Mouse (Mus musculus): ENCODE results near the gene Mki67.

Mki67 gene

DNA sequence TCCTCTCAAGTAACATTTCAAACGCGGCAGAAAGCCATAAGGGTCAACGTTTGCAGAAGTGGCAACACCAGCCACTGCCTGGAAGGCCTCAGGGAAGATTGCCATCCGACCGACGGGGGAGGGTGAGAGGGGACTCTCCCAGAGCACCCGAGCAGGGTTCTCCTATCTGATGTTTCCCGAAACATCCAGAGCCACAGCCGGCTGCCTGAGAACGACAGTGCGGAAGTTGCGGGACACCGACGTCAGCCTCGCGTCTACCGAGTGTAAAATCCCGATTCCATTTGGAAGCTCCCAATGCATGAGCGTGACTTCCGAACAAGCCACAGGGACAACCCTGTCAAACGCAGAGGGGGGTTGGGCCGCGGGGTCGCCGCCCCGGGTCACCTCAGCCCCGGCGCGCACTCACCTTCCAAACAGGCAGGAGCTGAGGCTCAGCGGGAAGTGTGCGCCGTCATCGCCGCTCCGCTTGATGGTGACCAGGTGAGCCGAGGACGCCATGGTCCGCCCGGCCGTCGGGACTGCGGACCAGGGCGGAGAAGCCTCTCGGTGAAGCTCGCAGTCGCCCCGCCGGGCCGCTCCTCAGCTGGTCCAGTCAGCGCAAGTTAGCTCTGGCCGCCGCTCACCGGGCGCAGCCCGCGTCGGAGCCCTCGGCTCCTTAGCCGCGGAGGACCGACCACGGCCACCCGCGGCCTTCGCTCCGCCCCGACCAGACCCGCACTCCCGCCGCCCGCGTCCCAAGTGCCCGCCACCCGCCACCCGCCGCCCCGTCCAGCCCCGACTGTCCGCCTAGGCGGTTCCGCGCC, at the start of gene Mki67:
TSS of gene Mki67 (minus strand) at position 720 of the 803 bp plus-strand sequence.
- DNase-seq (ENCODE audit: low read depth, low spot score), result peak; percentile 63

DNA sequence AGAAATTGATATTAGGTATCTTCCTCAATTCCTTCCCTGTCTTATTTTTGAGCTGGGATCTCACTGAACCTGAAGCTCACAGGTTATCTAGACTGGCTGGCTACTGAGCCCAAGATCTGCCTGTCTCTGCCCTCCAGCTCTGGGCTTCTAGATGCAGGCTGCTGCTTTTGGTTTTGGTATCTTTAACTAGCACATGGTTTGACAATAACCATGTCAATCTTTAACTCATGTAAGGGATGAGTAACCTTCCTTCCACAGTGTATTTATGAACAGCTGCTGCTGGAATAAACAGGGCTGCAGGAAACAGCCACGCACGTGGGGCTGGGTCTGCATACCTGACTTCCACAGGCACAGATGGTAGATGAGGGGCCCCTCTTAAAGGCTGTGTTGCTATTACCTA, 47.1 kb upstream of the Mki67 start:
- no peak for DNase-seq (ENCODE audit: low read depth, low spot score)

DNA sequence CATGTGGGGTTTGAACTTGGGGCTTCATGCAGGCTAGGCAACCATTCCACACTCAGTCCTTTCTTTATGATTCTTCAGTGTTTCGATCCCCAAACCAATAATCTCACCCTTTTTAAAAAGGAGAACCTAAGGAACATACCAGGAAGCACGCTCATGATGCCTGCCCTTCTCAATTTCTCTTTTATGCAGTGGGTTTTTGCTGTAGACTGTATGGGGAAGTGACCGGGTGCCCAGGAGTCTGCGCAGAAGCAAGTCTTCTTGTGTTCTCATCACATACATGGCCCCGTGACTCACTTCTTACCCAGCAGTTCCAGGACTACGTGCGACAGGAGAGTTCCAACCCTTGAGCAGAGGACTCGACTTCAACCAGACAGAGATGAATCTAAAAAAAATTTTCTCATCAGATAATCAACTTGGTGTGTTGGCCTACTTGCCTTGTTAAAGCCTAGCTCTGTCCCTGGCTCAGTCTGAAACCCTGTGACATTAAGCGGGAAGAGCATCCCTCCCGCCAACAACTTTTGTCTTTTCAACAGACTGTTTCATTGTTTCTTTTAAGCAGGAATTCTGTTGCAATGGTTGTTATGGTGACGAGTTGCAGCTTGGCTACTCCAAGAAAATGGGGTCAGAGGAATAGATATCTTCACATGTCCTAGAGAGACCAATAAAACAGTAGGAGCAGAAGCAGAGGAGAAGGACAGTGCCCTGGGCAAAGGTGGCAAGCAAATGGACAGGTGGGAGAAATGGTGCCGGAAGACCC, 42.8 kb upstream of the Mki67 start:
- DNase-seq (ENCODE audit: low read depth, low spot score), result no peak

DNA sequence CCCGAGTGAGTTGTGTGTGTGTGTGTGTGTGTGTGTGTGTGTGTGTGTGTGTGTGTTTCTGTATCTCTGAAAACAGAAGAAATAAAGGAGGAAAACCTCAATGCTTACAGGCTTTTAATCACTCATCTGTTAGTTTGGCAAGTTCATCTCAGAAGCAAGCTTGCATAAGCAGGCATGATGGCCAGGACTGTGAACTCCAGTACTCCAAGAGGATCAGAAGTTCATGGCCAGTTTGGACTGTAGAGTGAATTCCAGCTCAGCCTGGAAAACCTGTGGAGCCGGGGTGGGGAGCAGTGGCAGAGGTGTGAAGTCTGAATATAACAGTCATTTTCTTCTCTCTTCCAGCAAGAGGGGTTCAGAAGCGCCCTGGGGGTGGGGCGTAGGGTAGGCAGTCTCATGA, 42.0 kb upstream of the Mki67 start:
- DNase-seq (ENCODE audit: low read depth, low spot score), result no peak

DNA sequence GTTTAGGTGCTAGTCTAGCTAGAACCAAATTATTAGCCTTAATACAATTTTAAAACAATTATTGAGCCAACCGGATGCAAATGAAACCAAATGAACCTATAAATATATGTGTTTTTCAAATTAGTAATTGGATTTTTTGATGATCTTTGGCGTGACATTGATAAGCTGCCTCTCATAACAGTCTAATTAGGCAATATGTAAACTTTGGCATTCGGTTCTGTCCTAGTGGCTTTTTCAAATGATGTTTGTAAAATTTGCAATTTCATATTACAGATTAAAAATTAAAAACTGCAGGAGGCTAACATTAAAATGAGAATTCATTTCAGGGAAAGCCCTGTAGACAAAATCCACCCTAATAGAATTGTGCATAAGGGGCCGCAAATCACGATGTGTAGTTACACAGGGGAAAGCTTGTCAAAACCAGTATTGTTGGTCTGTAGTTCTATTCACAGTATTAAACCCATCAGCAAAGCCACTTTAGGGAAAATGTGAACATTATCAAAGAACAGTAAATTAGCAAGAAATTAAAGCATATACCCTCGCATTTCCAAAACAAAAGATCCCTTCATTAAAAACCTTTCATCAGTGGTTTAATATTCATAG, 40.9 kb upstream of the Mki67 start:
- DNase-seq (ENCODE audit: low read depth, low spot score), result no peak

DNA sequence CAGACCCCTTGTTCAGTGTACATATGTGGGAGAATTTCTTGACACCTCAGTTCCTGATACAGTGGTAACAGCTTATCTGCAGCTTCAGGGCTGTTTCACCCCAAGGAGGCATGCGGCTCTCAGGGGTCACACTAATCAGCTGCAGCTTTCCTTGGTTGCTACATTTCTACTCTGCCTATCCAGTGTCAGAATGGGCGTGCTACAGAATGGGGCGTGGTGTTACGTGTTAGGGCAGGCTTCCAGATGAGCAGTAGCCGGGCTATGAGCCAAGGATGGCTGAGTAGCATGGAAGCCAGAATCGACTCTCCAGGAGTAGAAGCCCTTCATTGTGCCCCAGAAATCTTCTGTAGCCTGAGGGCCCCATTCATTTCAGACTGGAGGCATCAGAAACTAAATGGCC, 32.8 kb upstream of the Mki67 start:
- no peak for DNase-seq (ENCODE audit: low read depth, low spot score)

DNA sequence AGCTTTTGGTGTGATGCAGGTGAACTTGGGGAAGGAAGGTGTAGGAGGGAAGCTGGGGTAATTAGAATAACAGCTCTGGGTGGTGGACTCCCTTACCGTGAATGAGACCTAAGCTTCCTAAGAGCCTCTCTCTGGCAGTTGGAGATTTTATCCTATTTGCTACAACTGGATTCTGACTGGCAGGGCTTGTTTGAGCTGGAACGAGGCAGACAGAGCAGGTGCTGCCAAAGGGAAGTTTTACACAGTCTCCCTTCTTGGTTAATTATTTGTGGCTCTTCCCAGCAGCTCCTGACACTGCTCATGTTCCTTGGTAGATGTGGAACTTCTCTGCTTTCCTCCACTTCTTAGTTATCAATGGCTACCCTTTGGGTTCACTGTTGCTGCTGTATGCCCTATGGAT, 30.9 kb upstream of the Mki67 start:
- no peak for DNase-seq (ENCODE audit: low read depth, low spot score)

DNA sequence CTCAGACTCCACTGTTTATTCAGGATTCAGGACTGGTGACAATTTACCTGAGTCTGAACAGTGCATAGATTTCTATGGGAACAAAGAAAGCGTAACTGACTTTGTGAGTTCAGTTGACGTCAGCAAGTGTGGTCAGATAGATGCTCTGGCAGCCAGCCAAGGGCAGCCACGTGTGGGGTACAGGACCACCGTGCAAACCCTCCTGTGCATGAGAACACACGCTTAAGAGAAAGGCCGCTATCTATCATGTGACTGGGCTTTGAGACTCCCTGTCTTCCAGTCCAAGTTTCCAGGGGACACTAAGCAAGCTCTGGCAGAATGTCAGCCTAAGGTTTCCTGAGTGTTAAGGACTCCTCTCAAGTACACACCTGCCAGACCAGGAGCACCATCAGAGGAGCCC, 30.4 kb upstream of the Mki67 start:
- DNase-seq (ENCODE audit: low read depth, low spot score), result no peak

DNA sequence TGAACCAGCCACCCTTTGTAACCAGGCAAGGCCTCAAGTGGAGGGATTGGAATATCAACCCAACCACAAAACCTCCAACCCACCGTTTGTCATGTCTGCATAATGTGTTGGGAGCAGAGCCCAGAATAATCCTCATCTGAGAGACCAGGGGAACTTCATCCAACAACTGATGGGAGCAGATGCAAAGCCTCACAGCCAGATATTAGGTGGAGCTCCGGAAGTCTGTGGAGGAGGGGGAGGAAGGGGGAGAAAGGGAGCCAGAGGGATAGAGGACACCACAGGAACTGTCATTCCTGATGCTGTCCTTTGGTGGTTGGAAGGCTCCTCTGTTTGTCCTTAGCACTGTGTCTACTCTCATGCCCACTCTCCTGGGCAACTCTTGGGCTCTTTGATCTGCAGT, 28.9 kb upstream of the Mki67 start:
- no peak for DNase-seq (ENCODE audit: low read depth, low spot score)

DNA sequence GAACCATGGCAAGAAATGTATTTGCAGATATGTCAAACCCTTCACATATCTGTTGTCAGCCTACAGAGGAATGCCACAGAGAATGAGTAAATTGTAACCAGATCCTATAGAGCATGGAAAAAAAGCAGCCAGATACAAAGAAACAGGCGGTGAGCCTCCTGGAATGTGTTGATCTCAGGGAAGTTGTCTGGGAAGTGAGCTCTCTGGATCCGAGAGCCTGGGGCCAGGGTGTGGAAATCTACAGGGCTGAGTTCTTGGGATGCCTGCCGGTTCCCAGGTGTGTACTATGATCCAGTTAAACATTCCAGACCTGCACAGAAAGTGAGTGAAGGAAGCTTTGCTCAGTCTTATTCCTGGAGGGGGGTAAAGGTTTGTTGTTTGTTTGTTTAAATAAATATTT, 24.3 kb upstream of the Mki67 start:
- no peak for DNase-seq (ENCODE audit: low read depth, low spot score)

DNA sequence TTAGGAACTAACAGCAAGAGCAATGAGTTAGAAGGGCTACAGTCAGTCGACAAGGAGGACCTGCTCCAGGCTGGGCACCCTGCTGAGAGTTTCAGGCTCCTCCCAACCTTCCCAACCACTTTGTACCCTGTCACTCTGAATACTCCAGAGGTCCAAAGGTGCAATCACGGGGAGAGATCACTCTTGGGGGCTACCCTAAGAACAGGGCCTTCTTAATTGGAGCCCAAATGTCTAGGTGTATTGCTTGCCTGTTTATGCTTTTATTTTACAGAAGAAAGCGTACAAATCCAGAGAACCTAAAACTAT, 20.4 kb upstream of the Mki67 start:
- no peak for DNase-seq (ENCODE audit: low read depth, low spot score)

DNA sequence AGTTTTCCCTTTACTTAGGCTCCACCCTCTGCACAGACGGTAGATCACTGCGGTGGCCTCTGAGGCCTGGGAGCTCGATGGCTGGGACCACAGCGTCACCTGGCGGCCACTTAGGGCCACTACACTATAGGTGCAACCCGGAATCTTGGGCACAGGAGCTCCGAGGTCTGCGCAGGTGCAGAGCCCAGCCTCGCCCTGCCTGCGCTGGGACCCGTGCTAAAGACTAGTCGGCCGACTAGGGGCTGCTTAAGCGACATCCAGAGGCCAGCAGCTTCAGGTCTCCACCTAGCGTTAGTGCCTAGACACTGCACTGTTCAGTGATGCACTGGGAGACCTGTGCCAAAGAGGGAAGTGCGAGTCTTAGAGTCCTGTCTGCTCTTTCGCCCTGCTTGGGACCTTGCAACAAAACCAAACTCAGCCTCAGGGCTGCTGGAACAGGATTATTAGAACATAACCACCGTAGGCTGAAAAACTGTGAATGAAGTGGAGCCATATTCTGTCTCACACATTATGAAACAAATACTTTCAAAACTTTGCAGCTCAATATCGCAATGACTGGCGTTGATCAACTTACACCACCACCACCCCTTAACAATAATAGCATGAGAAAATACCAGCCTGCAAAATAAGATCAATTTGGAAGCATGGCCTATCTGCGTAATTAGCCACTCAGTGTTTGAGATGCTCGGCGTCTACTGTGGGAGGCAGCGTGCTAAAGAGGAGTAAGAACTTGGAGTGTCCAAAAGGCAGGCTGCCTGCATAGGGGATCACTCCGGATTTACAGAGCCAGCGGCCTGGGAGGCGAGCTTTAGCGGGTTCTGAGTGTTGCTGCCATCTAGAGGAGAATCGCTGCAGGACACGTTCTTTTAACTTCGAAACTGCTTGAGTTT, 19.8 kb upstream of the Mki67 start:
- peak; percentile 96 for DNase-seq (ENCODE audit: low read depth, low spot score)

DNA sequence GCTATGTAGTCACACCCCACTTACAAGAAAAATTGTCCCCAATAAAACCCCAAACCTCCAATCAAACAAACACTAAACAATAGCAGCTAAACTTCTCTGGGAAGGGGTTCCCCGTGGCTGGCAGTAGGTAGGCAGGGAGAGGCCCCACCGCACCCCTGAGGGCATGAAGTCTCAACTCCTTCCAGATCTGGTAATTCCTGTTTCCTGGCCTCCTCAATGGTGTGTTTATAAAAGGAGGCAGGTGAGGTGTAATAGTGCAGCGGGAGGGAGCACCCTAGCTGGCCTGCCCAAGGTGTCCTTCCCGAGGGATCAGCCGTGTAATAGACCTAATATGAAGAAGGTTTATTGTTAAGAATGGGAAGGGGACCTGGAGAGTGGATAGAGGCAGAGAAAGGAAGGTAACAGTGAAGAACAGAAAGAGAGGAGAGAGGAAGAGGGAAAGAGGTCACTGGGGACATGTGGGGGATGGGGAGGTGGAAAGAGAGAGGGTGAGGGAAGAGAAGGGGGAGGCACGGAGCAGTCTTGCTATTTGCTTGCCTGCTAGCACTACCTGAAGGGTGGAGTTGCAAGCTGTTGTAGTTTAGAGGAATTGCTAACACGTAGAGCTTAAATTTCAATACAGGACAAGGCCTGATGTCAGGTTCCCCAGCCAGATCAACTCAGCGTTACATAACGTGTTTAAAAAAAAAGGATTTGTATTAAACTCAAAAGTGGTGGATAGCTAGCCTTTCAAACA, 18.9 kb upstream of the Mki67 start:
- peak; percentile 5 for DNase-seq (ENCODE audit: low read depth, low spot score)

DNA sequence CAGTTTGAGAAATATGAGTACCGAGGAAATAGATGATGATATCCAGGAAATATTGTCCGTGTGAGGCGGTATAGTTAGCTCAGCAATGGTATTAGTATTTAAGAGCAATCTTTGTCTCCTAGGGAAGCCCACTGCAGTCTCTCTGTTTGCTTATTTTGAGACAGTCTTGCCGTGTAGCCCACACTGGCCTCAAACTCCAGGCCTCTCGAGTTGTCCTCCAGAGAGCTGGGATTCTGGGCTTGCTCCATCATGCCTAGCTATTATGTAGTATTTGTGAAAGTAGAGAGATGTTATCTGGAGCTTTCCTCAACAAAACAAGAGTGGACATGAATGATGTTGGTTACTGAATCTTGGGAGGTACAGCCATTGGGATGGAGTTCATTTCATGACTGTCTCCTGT, 18.2 kb upstream of the Mki67 start:
- no peak for DNase-seq (ENCODE audit: low read depth, low spot score)

DNA sequence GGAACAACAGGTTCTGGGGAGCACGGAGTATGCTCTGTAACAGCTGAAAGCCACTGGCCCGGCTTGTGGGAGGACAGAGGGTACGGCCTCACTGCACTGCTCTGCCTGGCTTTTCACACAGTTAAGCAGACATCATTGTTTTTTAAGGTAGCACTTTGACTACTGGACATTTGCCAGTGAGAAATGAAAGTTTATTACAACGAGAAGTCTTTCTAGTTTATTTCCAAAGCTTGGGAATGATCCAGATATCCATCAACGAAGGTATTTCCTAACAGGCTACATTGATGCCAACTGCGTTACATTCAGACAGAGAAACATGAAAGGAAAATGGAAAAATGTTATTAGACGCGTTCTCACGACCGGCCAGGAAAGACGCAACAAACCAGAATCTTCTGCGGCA, 11.9 kb upstream of the Mki67 start:
- no peak for DNase-seq (ENCODE audit: low read depth, low spot score)

DNA sequence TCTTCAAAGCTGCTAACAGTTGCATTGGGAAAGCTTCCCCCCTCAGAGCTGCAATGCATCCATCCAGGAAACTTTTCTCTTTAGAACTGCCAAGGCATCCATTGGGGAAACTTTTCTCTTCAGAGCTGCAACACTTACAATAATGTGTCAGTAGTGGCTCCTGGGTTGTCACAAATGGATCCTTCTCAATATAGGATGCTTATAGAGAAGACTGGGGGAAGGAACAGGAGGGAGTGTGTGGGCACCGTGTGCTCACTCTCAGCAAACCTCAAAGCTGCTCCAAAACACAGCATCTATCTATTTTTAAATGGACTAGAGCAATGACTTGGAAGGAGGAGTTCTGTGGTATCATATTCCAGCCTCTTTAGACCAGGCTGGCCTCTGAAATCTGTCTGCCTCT, 10.5 kb upstream of the Mki67 start:
- no peak for DNase-seq (ENCODE audit: low read depth, low spot score)

DNA sequence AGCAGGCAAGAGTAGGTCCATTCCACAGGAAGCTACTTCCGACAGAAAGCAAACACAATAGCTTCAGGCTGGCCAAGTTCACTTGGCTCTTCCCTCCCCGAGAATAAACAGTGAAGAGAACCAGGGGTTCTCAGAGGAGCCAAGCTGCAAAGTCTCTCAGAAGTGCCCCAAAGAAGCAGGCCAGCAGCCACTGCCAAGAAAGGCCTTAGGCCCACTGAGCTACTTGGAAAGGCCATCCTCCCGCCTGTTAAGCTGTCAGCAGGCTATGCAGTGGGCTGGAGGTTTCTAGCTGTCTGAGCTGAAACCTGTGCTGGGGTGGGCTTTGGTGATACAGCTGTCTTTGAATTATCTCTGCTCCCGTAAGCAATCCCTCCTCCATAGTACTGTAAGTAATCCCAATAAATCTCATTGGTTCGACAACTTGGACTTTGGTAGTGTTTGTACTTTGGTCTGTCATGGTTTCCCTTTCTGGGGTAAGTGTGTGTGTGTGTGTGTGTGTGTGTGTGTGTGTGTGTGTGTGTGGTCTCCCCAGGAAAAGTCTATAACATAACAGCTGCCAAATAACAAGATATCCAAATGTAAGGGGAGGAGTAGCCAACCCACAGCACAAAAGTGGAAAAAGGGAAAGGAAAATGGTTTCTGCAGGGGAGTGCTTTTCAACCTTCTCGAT, 7.6 kb upstream of the Mki67 start:
- no peak for DNase-seq (ENCODE audit: low read depth, low spot score)

DNA sequence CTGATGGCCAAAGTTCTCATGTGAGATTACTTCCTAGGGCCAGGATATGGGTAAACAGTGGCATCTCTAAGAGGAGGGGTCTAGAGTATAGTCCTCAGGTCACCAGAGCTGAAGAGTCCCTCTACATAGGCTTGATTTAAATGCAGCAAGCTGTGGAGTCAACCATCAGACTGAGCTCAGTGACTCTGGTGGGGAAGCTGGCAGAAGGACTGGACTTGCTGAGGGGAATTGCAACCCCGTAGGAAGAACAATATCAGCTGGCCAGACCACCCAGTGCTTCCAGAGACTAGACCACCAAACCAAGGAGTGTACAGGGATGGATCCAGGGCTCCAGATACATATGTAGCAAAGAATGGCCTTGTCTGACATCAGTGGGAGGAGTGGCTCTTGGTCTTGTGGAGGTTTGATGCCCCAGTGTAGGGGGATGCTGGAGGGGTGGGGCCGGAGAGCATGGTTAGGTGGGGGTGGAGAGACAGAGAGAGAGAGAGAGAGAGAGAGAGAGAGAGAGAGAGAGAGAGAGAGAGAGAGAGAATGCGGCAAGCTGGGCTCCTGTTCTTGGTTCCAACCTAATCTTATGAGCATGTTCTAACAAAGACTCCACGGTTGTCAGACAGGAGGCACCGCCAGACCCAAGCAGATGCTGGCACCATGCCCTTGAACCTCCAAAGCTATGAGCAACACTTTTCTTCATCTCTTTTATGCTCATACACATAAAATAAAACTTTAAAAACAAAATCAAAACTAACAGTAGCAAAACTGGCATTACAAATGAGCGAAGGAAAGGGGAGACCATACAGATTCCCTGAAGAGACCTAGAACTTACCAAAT, 6.1 kb upstream of the Mki67 start:
- DNase-seq (ENCODE audit: low read depth, low spot score), result no peak

DNA sequence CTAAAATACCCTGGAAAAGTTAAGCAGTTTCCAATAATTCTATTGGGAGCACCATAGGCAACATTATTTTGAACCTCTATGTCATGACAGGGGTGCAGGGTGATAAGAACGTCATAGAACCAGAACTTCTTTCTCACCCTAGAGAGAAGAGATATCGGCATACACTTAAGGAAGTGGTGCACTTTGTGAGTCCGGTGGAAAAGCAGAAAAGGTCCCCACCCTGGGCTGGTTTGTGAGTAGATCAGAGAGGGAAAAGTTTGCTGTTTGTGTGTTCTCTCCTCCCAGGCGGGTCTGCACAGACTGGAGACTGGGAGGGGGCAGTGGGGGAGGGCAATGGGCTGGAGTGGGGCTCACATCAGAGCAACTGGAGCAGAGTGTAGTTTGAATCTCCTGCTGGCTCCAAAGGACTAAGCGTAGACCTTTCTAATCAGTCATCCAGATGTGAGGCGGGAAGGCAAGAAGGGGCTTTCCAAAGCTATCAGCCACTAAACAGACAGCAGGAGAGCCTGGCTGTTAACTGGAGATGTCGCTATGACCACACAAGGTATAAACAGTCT, 5.4 kb upstream of the Mki67 start:
- no peak for DNase-seq (ENCODE audit: low read depth, low spot score)

All from CD4-positive helper T cell, adult 2 months (primary cell).